Mouse (Mus musculus) liver, embryonic 18 days (tissue): ENCODE data around the gene Gm3642. TPM values are rescaled to one million over a fixed set of nuclear protein-coding genes. Genes with fewer than 3 reads are reported as not detected.

Source experiments
- polyA plus RNA-seq: library from polyadenylated mRNA; depleted of rRNA; stranded (reverse); fragments of >200 nt; gene quantifications from 2 replicates; pipeline ENCODE4 v1.2.3, GENCODE M21; 2012; rRNA removed

The Gm3642 gene
- not detected in 2 replicates for polyA plus RNA-seq

DNA sequence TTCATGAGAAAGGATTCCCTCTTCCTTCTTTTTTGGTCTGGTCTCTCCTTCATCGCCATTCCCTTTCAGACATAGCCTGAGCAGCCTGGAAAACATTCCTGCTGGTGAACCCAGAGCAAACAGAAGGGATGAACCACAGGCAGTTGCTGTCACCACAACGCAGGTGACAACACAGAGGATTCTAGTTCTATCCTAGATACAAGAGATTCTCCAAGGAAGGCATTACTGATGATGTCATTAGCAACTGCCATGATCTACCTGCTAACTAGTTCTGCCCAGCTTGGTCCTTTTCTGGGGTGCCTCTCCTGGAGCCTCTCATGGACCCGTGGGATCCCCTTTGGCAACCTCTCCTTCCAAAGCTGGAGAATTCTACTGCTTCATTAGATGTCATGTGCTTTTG lies at the start of gene Gm3642:
Gene Gm3642, minus strand, starts transcription at position 101 of the 400 bp plus-strand sequence.

DNA sequence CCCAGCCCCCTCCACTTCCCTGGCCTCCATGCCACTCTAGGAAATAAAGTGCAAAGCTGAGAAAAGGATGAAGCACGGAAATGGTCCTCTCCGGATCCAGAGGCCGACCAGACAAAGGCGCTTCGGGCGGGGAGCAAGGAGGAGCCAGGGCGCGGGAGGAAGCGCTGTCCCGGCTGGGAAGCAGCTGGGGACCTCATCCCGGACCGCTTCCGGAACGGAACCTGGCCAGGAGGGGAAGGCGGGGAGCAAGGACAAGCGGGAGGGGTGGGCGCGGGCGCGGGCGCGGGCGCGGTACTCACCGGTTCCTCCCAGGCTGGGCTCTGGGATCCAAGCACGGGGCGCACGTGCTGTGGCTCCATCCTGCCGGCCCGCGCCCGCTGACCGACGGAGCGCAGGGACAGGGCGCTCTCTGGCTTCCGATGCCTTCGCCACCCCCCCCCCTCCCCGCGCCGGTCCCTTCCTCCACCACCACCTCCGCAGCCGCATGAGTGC lies 49.5 kb upstream of the Gm3642 start, which contains the start of gene Gm3667:
Gene Gm3667, minus strand, starts transcription at position 442 of the 492 bp plus-strand sequence.

Other genes with a start within 250 kb of the Gm3642 start
- gene Gm3629, start 249.7 kb downstream of the Gm3642 start, polyA plus RNA-seq: not detected in 2 replicates
- gene Gm3460, start 217.9 kb downstream of the Gm3642 start, polyA plus RNA-seq: not detected in 2 replicates
- gene Gm10251, start 156.1 kb downstream of the Gm3642 start, polyA plus RNA-seq: not detected in 2 replicates
- gene Gm8050, start 120.1 kb downstream of the Gm3642 start, polyA plus RNA-seq: not detected in 2 replicates
- gene Gm3636, start 98.0 kb downstream of the Gm3642 start, polyA plus RNA-seq: 0.32 and 0.34 TPM in 2 replicates
- gene Gm8362, start 65.9 kb downstream of the Gm3642 start, polyA plus RNA-seq: not detected in 2 replicates
- gene Gm3667, start 49.7 kb upstream of the Gm3642 start, polyA plus RNA-seq: 0.04 TPM in 1 of 2 replicates, not detected in the other
- gene Gm6356, start 133.5 kb upstream of the Gm3642 start, polyA plus RNA-seq: not detected in 2 replicates
- gene Gm10406, start 187.1 kb upstream of the Gm3642 start, polyA plus RNA-seq: 0.02 TPM in 2 replicates
- gene Gm3685, start 204.7 kb upstream of the Gm3642 start, polyA plus RNA-seq: not detected in 2 replicates